Mouse (Mus musculus) adrenal gland, postnatal 0 days (tissue): Measurements from ENCODE around the gene Vmn1r148. TPM values are rescaled to one million over a fixed set of nuclear protein-coding genes. Genes with fewer than 3 reads are reported as not detected.

Experiments
- polyA plus RNA-seq: library from polyadenylated mRNA; unstranded; fragments of >200 nt; fragmentation: Nextera tagmentation; extraction: Ambion mirVana; gene quantifications from 2 replicates; pipeline ENCODE4 v1.2.1, GENCODE M21; 2015

The Vmn1r148 gene
- polyA plus RNA-seq = not detected in 2 replicates

GRCm38 (mm10) chr7:22413283-22413682 lies at the start of gene Vmn1r148:
Gene Vmn1r148, plus strand, starts transcription at chr7:22413583.

GRCm38 (mm10) chr7:22370939-22371338 lies 42.4 kb upstream of the Vmn1r148 start, which contains the start of gene Gm8660:
Gene Gm8660, minus strand, starts transcription at chr7:22371039.

GRCm38 (mm10) chr7:22438129-22438528 lies 24.7 kb downstream of the Vmn1r148 start, which contains the start of gene Vmn1r149:
Gene Vmn1r149, minus strand, starts transcription at chr7:22438229.

GRCm38 (mm10) chr7:22463975-22464374 lies 50.6 kb downstream of the Vmn1r148 start, which contains the start of gene Gm10665:
Gene Gm10665, minus strand, starts transcription at chr7:22464075.

Other genes starting within 250 kb of the Vmn1r148 start
- not detected in 2 replicates for gene Vmn1r142, start 249.5 kb upstream of the Vmn1r148 start, polyA plus RNA-seq
- not detected in 2 replicates for gene Vmn1r143, start 224.2 kb upstream of the Vmn1r148 start, polyA plus RNA-seq
- not detected in 2 replicates for gene Gm8653, start 212.3 kb upstream of the Vmn1r148 start, polyA plus RNA-seq
- not detected in 2 replicates for gene Gm8453, start 184.1 kb upstream of the Vmn1r148 start, polyA plus RNA-seq
- gene Gm4187, start 83.9 kb upstream of the Vmn1r148 start, polyA plus RNA-seq = not detected in 2 replicates
- not detected in 2 replicates for gene Gm8660, start 42.5 kb upstream of the Vmn1r148 start, polyA plus RNA-seq
- not detected in 2 replicates for gene Vmn1r149, start 24.6 kb downstream of the Vmn1r148 start, polyA plus RNA-seq
- not detected in 2 replicates for gene Gm10665, start 50.5 kb downstream of the Vmn1r148 start, polyA plus RNA-seq
- not detected in 2 replicates for gene Vmn1r151, start 86.1 kb downstream of the Vmn1r148 start, polyA plus RNA-seq
- not detected in 2 replicates for gene Vmn1r152, start 109.4 kb downstream of the Vmn1r148 start, polyA plus RNA-seq
- not detected in 2 replicates for gene Gm8677, start 121.3 kb downstream of the Vmn1r148 start, polyA plus RNA-seq
- gene Gm4201, start 151.8 kb downstream of the Vmn1r148 start, polyA plus RNA-seq = not detected in 2 replicates
- gene Gm4565, start 174.5 kb downstream of the Vmn1r148 start, polyA plus RNA-seq = 0.16 TPM in 1 of 2 replicates, not detected in the other
- gene Vmn1r155, start 244.4 kb downstream of the Vmn1r148 start, polyA plus RNA-seq = not detected in 2 replicates